Mouse (Mus musculus): ENCODE results near the gene Mgat4e. TPM values are rescaled to one million over a fixed set of nuclear protein-coding genes. Genes with fewer than 3 reads are reported as not detected.

Gene Mgat4e
- total and polyA plus RNA-seq, 2 experiments from 2014 or later, result not detected

DNA sequence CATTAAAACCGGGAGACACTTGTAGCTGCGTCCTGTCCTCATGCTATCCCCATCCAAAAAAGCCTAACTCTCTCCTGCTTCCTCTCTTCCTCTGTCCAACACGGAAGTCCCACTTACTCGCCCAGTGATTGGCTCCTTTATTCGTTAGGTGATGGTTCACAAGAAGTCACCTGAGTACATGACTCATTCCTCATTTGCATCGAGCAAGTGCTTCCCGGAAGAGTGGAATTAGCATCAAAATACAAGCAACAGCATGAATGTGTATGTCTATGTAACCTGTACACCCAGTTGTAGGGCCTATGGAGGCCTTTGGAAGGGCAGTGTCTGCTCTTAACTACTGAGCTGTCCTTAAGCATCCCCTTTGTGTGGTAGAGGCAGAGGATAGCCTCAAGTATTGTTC is 57.2 kb downstream of the Mgat4e start:
- no peak for ATAC-seq (ENCODE audit: low FRiP score)
- DNase-seq (ENCODE audit: low spot score), result no peak
- WGBS, result 76% methylated on average over 7 of the region's 7 CpGs

More for the DNA sequence above, 57.2 kb downstream of the Mgat4e start:
- Histone ChIP-seq H3K9ac (replicated peaks; ENCODE audit: low read length, poor library complexity, severe bottlenecking) (no peak overlapping the region), H3K9me3 (ENCODE audit: low read length) (no peaks in the 10 kb centered on the region), H3K27me3 (ENCODE audit: insufficient read depth, low read length) (no peaks in the 10 kb centered on the region), H3K4me3 (ENCODE audit: low read depth, low read length) (no peak overlapping the region), H3K36me3 (ENCODE audit: insufficient read depth, low read length) (peaks cover 26% of the 10 kb centered on the region), H3K27ac (ENCODE audit: low read depth, low read length) (no peak overlapping the region), H3K4me1 (ENCODE audit: insufficient read depth, low read length) (no peaks in the 10 kb centered on the region), H3K4me2 (ENCODE audit: low read depth, low read length, poor library complexity, severe bottlenecking) (no peak overlapping the region)
- no peak for TF ChIP-seq CTCF (IDR thresholded peaks at IDR 0.05)

Other genes starting within 250 kb of the Mgat4e start
- 42.0 and 43.3 TPM in 2 replicates for gene Ppfia4, start 216.8 kb downstream of the Mgat4e start, total RNA-seq (2014; rRNA removed)
- gene Ppfia4, start 216.8 kb downstream of the Mgat4e start, polyA plus RNA-seq (2015; fragmentation: Nextera tagmentation; extraction: Ambion mirVana), result 28.7 and 29.1 TPM in 2 replicates
- 245 and 286 TPM in 2 replicates for gene Tmem183a, start 187.7 kb downstream of the Mgat4e start, total RNA-seq (2014; rRNA removed)
- 120 and 125 TPM in 2 replicates for gene Tmem183a, start 187.7 kb downstream of the Mgat4e start, polyA plus RNA-seq (2015; fragmentation: Nextera tagmentation; extraction: Ambion mirVana)
- not detected in 2 replicates for gene 4933406M09Rik, start 163.7 kb downstream of the Mgat4e start, total RNA-seq (2014; rRNA removed)
- gene 4933406M09Rik, start 163.7 kb downstream of the Mgat4e start, polyA plus RNA-seq (2015; fragmentation: Nextera tagmentation; extraction: Ambion mirVana), result not detected in 2 replicates
- gene Cyb5r1, start 144.1 kb downstream of the Mgat4e start, total RNA-seq (2014; rRNA removed), result 5.3 and 7.4 TPM in 2 replicates
- 7.9 and 8.3 TPM in 2 replicates for gene Cyb5r1, start 144.1 kb downstream of the Mgat4e start, polyA plus RNA-seq (2015; fragmentation: Nextera tagmentation; extraction: Ambion mirVana)
- 98.7 and 110 TPM in 2 replicates for gene Adipor1, start 134.3 kb downstream of the Mgat4e start, total RNA-seq (2014; rRNA removed)
- gene Adipor1, start 134.3 kb downstream of the Mgat4e start, polyA plus RNA-seq (2015; fragmentation: Nextera tagmentation; extraction: Ambion mirVana), result 74.1 and 80.5 TPM in 2 replicates
- gene Klhl12, start 94.2 kb downstream of the Mgat4e start, total RNA-seq (2014; rRNA removed), result 26.4 and 42.7 TPM in 2 replicates
- gene Klhl12, start 94.2 kb downstream of the Mgat4e start, polyA plus RNA-seq (2015; fragmentation: Nextera tagmentation; extraction: Ambion mirVana), result 33.9 and 35.3 TPM in 2 replicates
- gene Rabif, start 55.0 kb downstream of the Mgat4e start, total RNA-seq (2014; rRNA removed), result 37.6 and 45.1 TPM in 2 replicates
- gene Rabif, start 55.0 kb downstream of the Mgat4e start, polyA plus RNA-seq (2015; fragmentation: Nextera tagmentation; extraction: Ambion mirVana), result 79.0 and 79.5 TPM in 2 replicates
- gene Kdm5b, start 10.5 kb upstream of the Mgat4e start, total RNA-seq (2014; rRNA removed), result 65.9 and 69.9 TPM in 2 replicates
- 37.3 and 43.7 TPM in 2 replicates for gene Kdm5b, start 10.5 kb upstream of the Mgat4e start, polyA plus RNA-seq (2015; fragmentation: Nextera tagmentation; extraction: Ambion mirVana)
- gene Syt2, start 97.0 kb upstream of the Mgat4e start, total RNA-seq (2014; rRNA removed), result 18.9 and 19.0 TPM in 2 replicates
- gene Syt2, start 97.0 kb upstream of the Mgat4e start, polyA plus RNA-seq (2015; fragmentation: Nextera tagmentation; extraction: Ambion mirVana), result 6.2 and 6.8 TPM in 2 replicates

Measured in midbrain, postnatal 0 days (tissue).